Mouse (Mus musculus): ENCODE results near the gene Abhd14a. TPM values are rescaled to one million over a fixed set of nuclear protein-coding genes. Genes with fewer than 3 reads are reported as not detected.
"Not testable (repeated sequence)": the region's sequence is repeated elsewhere in the genome, so short reads cannot be mapped to it uniquely, and the experiment has no call there.

The Abhd14a gene
- total RNA-seq (2021) = 10 to 100 TPM; 55.7 to 59.6 TPM

DNA sequence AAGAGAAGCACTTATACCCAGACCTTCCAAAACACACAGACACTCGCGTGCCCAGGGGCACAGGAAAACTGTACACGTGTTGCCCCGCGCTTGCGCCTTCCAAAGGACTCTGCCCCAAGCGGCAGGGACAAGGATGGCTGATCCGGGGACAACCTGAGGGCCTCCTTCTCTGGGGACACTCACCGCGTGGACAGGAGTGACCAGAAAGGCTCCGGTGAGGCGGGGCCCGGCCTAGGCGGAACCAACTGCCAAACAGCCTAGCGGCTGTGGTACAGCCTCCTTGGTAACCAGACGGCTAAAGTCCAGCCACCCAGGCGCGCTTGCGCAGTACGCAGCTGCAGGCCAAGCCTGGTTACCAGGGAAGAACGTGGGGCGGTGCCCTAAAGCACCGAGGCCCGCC, at the start of gene Abhd14a, which contains the start of gene Abhd14b:
Gene Abhd14a (minus strand): TSS at position 331 of the 400 bp plus-strand sequence.
Gene Abhd14b (plus strand): TSS at position 112 of the 400 bp plus-strand sequence.
- intact Hi-C loops (cut with DNase I) = no loop called here

DNA sequence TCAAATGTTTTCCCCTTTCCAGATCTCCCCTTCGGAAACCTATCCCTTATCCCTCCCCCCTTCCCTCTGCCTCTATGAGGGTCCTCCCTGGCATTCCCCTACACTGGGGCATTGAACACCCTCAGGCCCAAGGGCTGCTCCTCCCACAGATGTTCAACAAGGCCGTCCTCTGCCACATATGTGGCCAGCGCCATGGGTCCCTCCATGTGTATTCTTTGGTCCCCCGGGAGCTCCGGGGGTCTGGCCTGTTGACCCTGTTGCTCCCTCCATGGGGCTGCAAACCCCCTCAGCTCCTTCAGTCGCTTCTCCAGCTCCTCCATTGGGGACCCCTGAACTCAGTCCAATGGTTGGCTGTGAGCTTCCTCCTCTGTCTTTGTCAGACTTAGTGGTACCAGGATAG, 40.1 kb upstream of the Abhd14a start:
- DNase-seq (ENCODE audit: extremely low spot score in 1 of 2, low spot score in 2 of 2); intact Hi-C loops (cut with DNase I): not testable (repeated sequence)

More for the DNA sequence above, at the start of gene Abhd14a, which contains the start of gene Abhd14b:
- peak; percentile 82 to 93 for DNase-seq (ENCODE audit: extremely low spot score in 1 of 2, low spot score in 2 of 2)

DNA sequence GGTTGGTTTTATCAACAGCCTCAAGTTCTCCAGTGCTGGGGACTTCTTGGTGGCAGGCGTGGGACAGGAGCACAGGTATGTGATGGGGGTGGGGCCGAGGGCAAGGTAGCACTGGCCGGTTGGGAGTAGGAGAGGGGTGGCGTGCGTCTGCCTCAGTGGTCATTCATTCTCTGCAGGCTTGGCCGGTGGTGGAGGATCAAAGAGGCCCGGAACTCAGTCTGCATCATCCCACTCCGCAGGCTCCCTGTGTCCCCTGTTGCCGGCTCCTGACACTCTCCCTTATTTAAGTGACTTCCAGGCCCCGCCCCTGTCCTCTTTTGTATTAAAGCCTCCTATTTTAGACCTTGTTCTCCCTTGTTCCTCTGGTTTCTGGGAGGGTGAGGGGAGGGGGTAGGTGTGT, 37.6 kb upstream of the Abhd14a start:
- DNase-seq (ENCODE audit: extremely low spot score in 1 of 2, low spot score in 2 of 2) = peak in 1 of 2 experiments; percentile 27
- intact Hi-C loops (cut with DNase I) = no loop called here

- DNase-seq (ENCODE audit: extremely low spot score in 1 of 2, low spot score in 2 of 2) = peak in 1 of 2 experiments; percentile 20
- intact Hi-C loops (cut with DNase I) = no loop called here
These were observed 36.1 kb upstream of the Abhd14a start for GRCm38 (mm10) chr9:106483606-106484005.

DNA sequence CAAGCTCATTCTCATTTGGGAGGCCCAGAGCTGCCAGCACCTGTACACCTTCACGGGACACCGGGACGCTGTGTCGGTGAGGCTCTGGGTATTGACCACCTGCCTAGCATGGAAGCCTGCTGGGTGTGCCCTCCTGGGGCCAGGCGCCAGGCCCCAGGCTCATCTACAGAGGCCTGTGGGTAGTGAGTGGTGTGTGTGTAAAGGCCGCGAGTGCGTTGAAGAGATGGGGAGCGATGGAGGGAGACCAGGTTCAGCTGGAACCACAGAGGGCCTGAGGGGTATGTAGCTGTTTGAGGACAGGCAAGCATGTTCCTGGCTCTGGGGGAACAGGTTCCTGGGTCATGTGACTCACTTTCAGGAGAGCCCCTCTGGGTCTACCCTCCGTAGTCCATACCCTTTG, 35.7 kb upstream of the Abhd14a start:
- no peak for DNase-seq (ENCODE audit: extremely low spot score in 1 of 2, low spot score in 2 of 2)
- intact Hi-C loops (cut with DNase I) = no loop called here

- intact Hi-C loops (cut with DNase I) = no loop called here
- peak in 1 of 2 experiments; percentile 21 for DNase-seq (ENCODE audit: extremely low spot score in 1 of 2, low spot score in 2 of 2)
These were observed 35.2 kb upstream of the Abhd14a start for GRCm38 (mm10) chr9:106482578-106483115.

DNA sequence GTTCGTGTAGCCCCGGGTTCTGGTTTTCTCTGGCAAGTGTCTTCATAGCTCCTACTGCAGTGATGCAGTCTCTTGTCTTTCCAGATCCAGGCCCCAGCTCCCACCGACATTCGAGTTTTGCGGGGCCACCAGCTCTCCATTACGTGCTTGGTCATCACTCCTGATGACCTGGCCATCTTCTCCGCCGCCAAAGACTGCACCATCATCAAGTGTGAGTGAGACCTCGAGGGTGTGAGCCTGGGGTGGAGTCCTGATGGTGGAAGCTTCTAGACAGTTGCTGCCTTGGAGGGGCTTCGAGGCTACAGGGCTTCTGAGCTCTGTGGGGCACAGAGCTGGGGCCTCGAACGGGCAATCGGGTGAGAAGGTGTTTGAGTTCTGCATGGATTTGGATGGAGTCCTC, 34.2 kb upstream of the Abhd14a start:
- intact Hi-C loops (cut with DNase I) = no loop called here
- DNase-seq (ENCODE audit: extremely low spot score in 1 of 2, low spot score in 2 of 2) = peak in 1 of 2 experiments; percentile 19

DNA sequence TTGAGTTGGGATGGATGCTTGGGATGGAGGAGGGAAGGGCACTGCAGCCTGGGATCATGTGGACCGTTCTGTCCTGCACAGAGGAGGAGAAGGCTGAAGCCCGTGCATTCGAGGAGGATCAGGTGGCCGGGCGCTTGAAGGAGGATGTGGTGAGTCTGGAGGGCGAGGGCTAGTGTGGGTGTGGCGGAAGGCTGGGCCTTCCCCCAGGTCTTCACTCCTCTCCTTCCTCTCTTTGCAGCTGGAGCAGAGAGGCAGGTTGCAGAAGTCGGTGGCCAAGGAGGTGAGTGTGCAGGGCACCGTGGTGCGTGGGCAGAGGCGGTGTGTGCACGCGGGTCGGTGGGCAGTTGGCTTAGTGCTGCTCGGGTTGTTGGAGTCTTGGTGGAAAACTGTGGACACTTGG, 33.6 kb upstream of the Abhd14a start:
- intact Hi-C loops (cut with DNase I) = no loop called here
- DNase-seq (ENCODE audit: extremely low spot score in 1 of 2, low spot score in 2 of 2) = peak in 1 of 2 experiments; percentile 22

GRCm38 (mm10) chr9:106480541-106480940, 33.1 kb upstream of the Abhd14a start:
- intact Hi-C loops (cut with DNase I) = no loop called here
- DNase-seq (ENCODE audit: extremely low spot score in 1 of 2, low spot score in 2 of 2) = peak in 1 of 2 experiments; percentile 13

GRCm38 (mm10) chr9:106478101-106478500, 30.6 kb upstream of the Abhd14a start:
- DNase-seq (ENCODE audit: extremely low spot score in 1 of 2, low spot score in 2 of 2) = peak in 1 of 2 experiments; percentile 7
- intact Hi-C loops (cut with DNase I) = no loop called here

GRCm38 (mm10) chr9:106477649-106478048, 30.2 kb upstream of the Abhd14a start:
- DNase-seq (ENCODE audit: extremely low spot score in 1 of 2, low spot score in 2 of 2) = peak in 1 of 2 experiments; percentile 13
- intact Hi-C loops (cut with DNase I) = no loop called here

- intact Hi-C loops (cut with DNase I) = no loop called here
- peak; percentile 100 for DNase-seq (ENCODE audit: extremely low spot score in 1 of 2, low spot score in 2 of 2)
These were observed 29.5 kb upstream of the Abhd14a start, which contains the start of gene Parp3 for GRCm38 (mm10) chr9:106476924-106477484. Gene Parp3 (minus strand): TSS chr9:106476949.

- intact Hi-C loops (cut with DNase I) = no loop called here
- DNase-seq (ENCODE audit: extremely low spot score in 1 of 2, low spot score in 2 of 2) = peak in 1 of 2 experiments; percentile 61
These were observed 28.8 kb upstream of the Abhd14a start for GRCm38 (mm10) chr9:106476002-106476923.

GRCm38 (mm10) chr9:106475663-106476001, 28.2 kb upstream of the Abhd14a start, which contains the start of gene Rrp9:
Gene Rrp9 (plus strand): TSS chr9:106475963.
- intact Hi-C loops (cut with DNase I) = no loop called here
- peak in 1 of 2 experiments; percentile 38 for DNase-seq (ENCODE audit: extremely low spot score in 1 of 2, low spot score in 2 of 2)

GRCm38 (mm10) chr9:106475046-106475445, 27.6 kb upstream of the Abhd14a start:
- DNase-seq (ENCODE audit: extremely low spot score in 1 of 2, low spot score in 2 of 2) = peak in 1 of 2 experiments; percentile 70
- intact Hi-C loops (cut with DNase I) = no loop called here

- DNase-seq (ENCODE audit: extremely low spot score in 1 of 2, low spot score in 2 of 2) = peak in 1 of 2 experiments; percentile 84
- intact Hi-C loops (cut with DNase I) = no loop called here
These were observed 27.0 kb upstream of the Abhd14a start for GRCm38 (mm10) chr9:106474456-106474855.

DNA sequence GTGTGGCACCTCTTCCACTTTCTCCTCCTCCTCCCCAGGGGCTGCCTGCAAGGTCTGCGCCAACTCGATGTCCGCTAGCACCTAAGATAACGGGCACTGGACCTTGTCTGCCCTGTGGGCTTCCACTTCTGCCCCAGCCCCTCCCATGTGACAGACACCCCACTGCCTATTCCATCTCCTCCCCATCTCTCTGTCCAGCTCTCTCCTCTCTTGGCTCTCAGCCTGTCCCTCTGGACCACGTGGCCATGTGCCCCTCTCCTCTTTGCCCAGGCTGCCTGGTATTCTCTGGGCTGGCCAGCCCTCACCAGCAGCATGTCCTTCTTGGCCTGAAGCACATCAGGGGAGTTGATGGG, 26.3 kb upstream of the Abhd14a start:
- intact Hi-C loops (cut with DNase I) = no loop called here
- peak in 1 of 2 experiments; percentile 35 for DNase-seq (ENCODE audit: extremely low spot score in 1 of 2, low spot score in 2 of 2)

- intact Hi-C loops (cut with DNase I) = no loop called here
- DNase-seq (ENCODE audit: extremely low spot score in 1 of 2, low spot score in 2 of 2) = peak in 1 of 2 experiments; percentile 34
These were observed 25.7 kb upstream of the Abhd14a start for GRCm38 (mm10) chr9:106473081-106473752.

GRCm38 (mm10) chr9:106472321-106472720, 24.8 kb upstream of the Abhd14a start:
- DNase-seq (ENCODE audit: extremely low spot score in 1 of 2, low spot score in 2 of 2) = peak in 1 of 2 experiments; percentile 24
- intact Hi-C loops (cut with DNase I) = no loop called here
